Mouse (Mus musculus) MEL (cell line): ENCODE data around the gene Ensa. TPM values are rescaled to one million over a fixed set of nuclear protein-coding genes. Genes with fewer than 3 reads are reported as not detected.

Experiments used
- DNase-seq: peaks from one replicate; pipeline ENCODE4 v3.0.0; 2011; ENCODE audit warnings: low read depth, low spot score
- H3K27ac ChIP-seq: 2 replicates; pipeline ENCODE4 v1.5.1; 2012; ENCODE audit warnings: low read depth, mild to moderate bottlenecking, control low read depth, low read length, moderate library complexity; ENCODE audit not compliant: control insufficient read depth
- H3K27me3 ChIP-seq, 2 experiments: fragments of 150-350 bp in 1 of 2; sonication (generic) in 1 of 2; 2 replicates each; pipeline ENCODE4 v1.6.1; 2012; ENCODE audit warnings: low read length in 2 of 2, mild to moderate bottlenecking in 2 of 2, improper control_type of control experiment in 1 of 2, moderate library complexity in 1 of 2; ENCODE audit not compliant: insufficient read depth in 2 of 2, control insufficient read depth in 1 of 2
- H3K36me3 ChIP-seq, 2 experiments: 2 replicates each; pipeline ENCODE4 v1.6.1; 2012 to 2014; ENCODE audit warnings: low read length in 2 of 2, improper control_type of control experiment in 1 of 2, inconsistent platforms in 1 of 2, mild to moderate bottlenecking in 1 of 2; ENCODE audit not compliant: insufficient read depth in 2 of 2, control insufficient read depth in 1 of 2
- H3K4me1 ChIP-seq, 2 experiments: fragments of 150-350 bp in 1 of 2; sonication (generic) in 1 of 2; 2 replicates each; pipeline ENCODE4 v1.6.1; 2012; ENCODE audit warnings: low read length in 2 of 2, improper control_type of control experiment in 1 of 2, mild to moderate bottlenecking in 1 of 2; ENCODE audit not compliant: insufficient read depth in 2 of 2, control insufficient read depth in 1 of 2
- H3K4me3 ChIP-seq, 2 experiments: fragments of 150-350 bp in 1 of 2; sonication (generic) in 1 of 2; 2 replicates each; pipeline ENCODE4 v1.5.1; 2012; ENCODE audit warnings: low read depth in 2 of 2, low read length in 2 of 2, mild to moderate bottlenecking in 2 of 2, moderate library complexity in 2 of 2, control low read depth in 1 of 2, improper control_type of control experiment in 1 of 2; ENCODE audit not compliant: control insufficient read depth in 1 of 2, insufficient read depth in 1 of 2
- H3K79me2 ChIP-seq: 2 replicates; pipeline ENCODE4 v1.6.1; 2012; ENCODE audit warnings: mild to moderate bottlenecking, low read length, moderate library complexity; ENCODE audit not compliant: control insufficient read depth, poor library complexity, insufficient read depth
- H3K9ac ChIP-seq: 2 replicates; pipeline ENCODE4 v1.6.1; 2012; ENCODE audit warnings: low read depth, mild to moderate bottlenecking, control low read depth, low read length, moderate library complexity; ENCODE audit not compliant: control insufficient read depth, poor library complexity, severe bottlenecking
- H3K9me3 ChIP-seq: fragments of 150-350 bp; sonication (generic); replicated peaks from 2 replicates; pipeline ENCODE4 v1.6.1; 2012; ENCODE audit warnings: mild to moderate bottlenecking, low read length, improper control_type of control experiment, moderate library complexity; ENCODE audit not compliant: insufficient read depth
- BHLHE40 ChIP-seq: IDR thresholded peaks from 2 replicates; pipeline ENCODE4 v1.6.1; 2012; ENCODE audit warnings: low read depth, mild to moderate bottlenecking, inconsistent platforms, low read length, improper control_type of control experiment, borderline replicate concordance
- CHD2 ChIP-seq: IDR thresholded peaks from 2 replicates; pipeline ENCODE4 v1.6.1; 2011; ENCODE audit warnings: low read length, improper control_type of control experiment
- E2F4 ChIP-seq: IDR thresholded peaks from 2 replicates; pipeline ENCODE4 v1.6.1; 2011; ENCODE audit warnings: low read depth, low read length, improper control_type of control experiment, borderline replicate concordance
- ELF1 ChIP-seq: IDR thresholded peaks from 2 replicates; pipeline ENCODE4 v1.6.1; 2014; ENCODE audit warnings: low read depth, mild to moderate bottlenecking, inconsistent platforms, low read length, improper control_type of control experiment, moderate library complexity
- EP300 ChIP-seq, 2 experiments: IDR thresholded peaks; 2 replicates each; pipeline ENCODE4 v1.6.1; 2011; ENCODE audit warnings: improper control_type of control experiment in 2 of 2, low read length in 2 of 2, low read depth in 1 of 2, mild to moderate bottlenecking in 1 of 2
- ETS1 ChIP-seq: IDR thresholded peaks from 2 replicates; pipeline ENCODE4 v1.6.1; 2012; ENCODE audit warnings: low read depth, mild to moderate bottlenecking, inconsistent platforms, low read length, improper control_type of control experiment, moderate library complexity
- GABPA ChIP-seq: IDR thresholded peaks from 2 replicates; pipeline ENCODE4 v1.6.1; 2012; ENCODE audit warnings: low read depth, mild to moderate bottlenecking, inconsistent platforms, low read length, improper control_type of control experiment, moderate library complexity
- GATA1 ChIP-seq: IDR thresholded peaks from 2 replicates; pipeline ENCODE4 v1.6.1; 2011; ENCODE audit warnings: low read depth, low read length, improper control_type of control experiment
- HCFC1 ChIP-seq: IDR thresholded peaks from 2 replicates; pipeline ENCODE4 v1.6.1; 2012; ENCODE audit warnings: low read depth, mild to moderate bottlenecking, inconsistent platforms, low read length, improper control_type of control experiment, moderate library complexity
- JUND ChIP-seq: IDR thresholded peaks from 2 replicates; pipeline ENCODE4 v1.6.1; 2011; ENCODE audit warnings: low read depth, mild to moderate bottlenecking, improper control_type of control experiment, low read length
- KAT2A ChIP-seq: conservative IDR thresholded peaks from 2 replicates; pipeline ENCODE4 v1.6.1; 2012; ENCODE audit warnings: low read depth, low read length, improper control_type of control experiment, inconsistent platforms
- MAFK ChIP-seq: IDR thresholded peaks from 2 replicates; pipeline ENCODE4 v1.6.1; 2011; ENCODE audit warnings: low read depth, mild to moderate bottlenecking, low read length, improper control_type of control experiment, borderline replicate concordance
- MAX ChIP-seq: IDR thresholded peaks from 2 replicates; pipeline ENCODE4 v1.6.1; 2011; ENCODE audit warnings: low read length, improper control_type of control experiment
- MAZ ChIP-seq: IDR thresholded peaks from 2 replicates; pipeline ENCODE4 v1.6.1; 2012; ENCODE audit warnings: low read depth, mild to moderate bottlenecking, inconsistent platforms, low read length, improper control_type of control experiment
- MEF2A ChIP-seq: IDR thresholded peaks from 2 replicates; pipeline ENCODE4 v1.6.1; 2014; ENCODE audit warnings: low read depth, mild to moderate bottlenecking, inconsistent platforms, low read length, improper control_type of control experiment; ENCODE audit not compliant: poor library complexity, insufficient replicate concordance, severe bottlenecking; ENCODE audit errors: extremely low read depth
- MXI1 ChIP-seq: IDR thresholded peaks from 2 replicates; pipeline ENCODE4 v1.6.1; 2011; ENCODE audit warnings: mild to moderate bottlenecking, low read depth, low read length, improper control_type of control experiment
- NELFE ChIP-seq: IDR thresholded peaks from 2 replicates; pipeline ENCODE4 v1.6.1; 2011; ENCODE audit warnings: low read depth, low read length, improper control_type of control experiment
- NRF1 ChIP-seq: IDR thresholded peaks from 2 replicates; pipeline ENCODE4 v1.6.1; 2014; ENCODE audit warnings: low read depth, mild to moderate bottlenecking, inconsistent platforms, low read length, improper control_type of control experiment, moderate library complexity; ENCODE audit not compliant: poor library complexity, insufficient read depth, severe bottlenecking
- POLR2A ChIP-seq, 2 experiments: IDR thresholded peaks; 2 replicates each; pipeline ENCODE4 v1.6.1; 2011 to 2012; ENCODE audit warnings: low read length in 2 of 2, mild to moderate bottlenecking in 2 of 2, control low read depth in 1 of 2, improper control_type of control experiment in 1 of 2, low read depth in 1 of 2, moderate library complexity in 1 of 2; ENCODE audit not compliant: control insufficient read depth in 1 of 2, insufficient read depth in 1 of 2, poor library complexity in 1 of 2
- POLR2AphosphoS2 ChIP-seq: IDR thresholded peaks from 2 replicates; pipeline ENCODE4 v1.6.1; 2011; ENCODE audit warnings: low read length, improper control_type of control experiment
- POLR2AphosphoS5 ChIP-seq: IDR thresholded peaks from 2 replicates; pipeline ENCODE4 v1.6.1; 2012; ENCODE audit warnings: low read depth, borderline replicate concordance, mild to moderate bottlenecking, inconsistent platforms, low read length, moderate library complexity, mixed read lengths
- RCOR1 ChIP-seq: IDR thresholded peaks from 2 replicates; pipeline ENCODE4 v1.6.1; 2012; ENCODE audit warnings: low read depth, mild to moderate bottlenecking, inconsistent platforms, low read length, improper control_type of control experiment
- SIN3A ChIP-seq: IDR thresholded peaks from 2 replicates; pipeline ENCODE4 v1.6.1; 2012; ENCODE audit warnings: low read length, improper control_type of control experiment, inconsistent platforms
- SMC3 ChIP-seq: IDR thresholded peaks from 2 replicates; pipeline ENCODE4 v1.6.1; 2011; ENCODE audit warnings: low read depth, low read length, improper control_type of control experiment
- TAL1 ChIP-seq: IDR thresholded peaks from 2 replicates; pipeline ENCODE4 v1.6.1; 2012; ENCODE audit warnings: mild to moderate bottlenecking, inconsistent platforms, low read length, moderate library complexity, mixed read lengths
- TBP ChIP-seq: IDR thresholded peaks from 2 replicates; pipeline ENCODE4 v1.8.0; 2011; ENCODE audit warnings: low read depth, low read length, improper control_type of control experiment
- TCF12 ChIP-seq: IDR thresholded peaks from 2 replicates; pipeline ENCODE4 v1.6.1; 2014; ENCODE audit warnings: low read depth, mild to moderate bottlenecking, inconsistent platforms, low read length, improper control_type of control experiment, moderate library complexity
- UBTF ChIP-seq: IDR thresholded peaks from 2 replicates; pipeline ENCODE4 v1.6.1; 2012; ENCODE audit warnings: low read depth, mild to moderate bottlenecking, inconsistent platforms, low read length, improper control_type of control experiment, moderate library complexity, borderline replicate concordance; ENCODE audit not compliant: insufficient read depth
- USF1 ChIP-seq: IDR thresholded peaks from 2 replicates; pipeline ENCODE4 v1.6.1; 2014; ENCODE audit warnings: low read depth, mild to moderate bottlenecking, inconsistent platforms, low read length, improper control_type of control experiment, moderate library complexity
- USF2 ChIP-seq, 2 experiments: IDR thresholded peaks; 2 replicates each; pipeline ENCODE4 v1.6.1; 2011 to 2012; ENCODE audit warnings: improper control_type of control experiment in 2 of 2, low read length in 2 of 2, borderline replicate concordance in 1 of 2, inconsistent platforms in 1 of 2, low read depth in 1 of 2, mild to moderate bottlenecking in 1 of 2; ENCODE audit not compliant: insufficient read depth in 1 of 2
- ZC3H11A ChIP-seq: IDR thresholded peaks from 2 replicates; pipeline ENCODE4 v1.6.1; 2012; ENCODE audit warnings: low read depth, mild to moderate bottlenecking, inconsistent platforms, low read length, improper control_type of control experiment
- ZKSCAN1 ChIP-seq: IDR thresholded peaks from 2 replicates; pipeline ENCODE4 v1.6.1; 2012; ENCODE audit warnings: low read depth, mild to moderate bottlenecking, inconsistent platforms, low read length, improper control_type of control experiment, moderate library complexity
- ZMIZ1 ChIP-seq: IDR thresholded peaks from 2 replicates; pipeline ENCODE4 v1.6.1; 2012; ENCODE audit warnings: low read depth, mild to moderate bottlenecking, inconsistent platforms, low read length, improper control_type of control experiment, moderate library complexity
- ZNF384 ChIP-seq: IDR thresholded peaks from 2 replicates; pipeline ENCODE4 v1.6.1; 2012; ENCODE audit warnings: low read depth, mild to moderate bottlenecking, inconsistent platforms, low read length, improper control_type of control experiment
- polyA plus RNA-seq, 2 experiments: library from polyadenylated mRNA; stranded (reverse) in 1 of 2; unstranded in 1 of 2; fragments of >175 nt in 1 of 2; fragments of >200 nt in 1 of 2; gene quantifications; 2 replicates each; pipeline versions ENCODE4 v1.2.1 to v1.2.4; 2012; ENCODE audit warnings: low replicate concordance in 2 of 2, low read depth in 1 of 2; ENCODE audit not compliant: insufficient read length in 2 of 2, insufficient read depth in 1 of 2, missing spikeins in 1 of 2
- total RNA-seq: library from RNA; depleted of rRNA; stranded (reverse); fragments of 300-350 nt; gene quantifications from 2 replicates; pipeline ENCODE4 v1.2.3, GENCODE M21; 2012; rRNA removed

The Ensa gene
- total RNA-seq (68.5 and 85.2 TPM in 2 replicates), polyA plus RNA-seq (10 to 100 TPM in 1 of 2 experiments, not detected in 1; 90.5 TPM)

DNA sequence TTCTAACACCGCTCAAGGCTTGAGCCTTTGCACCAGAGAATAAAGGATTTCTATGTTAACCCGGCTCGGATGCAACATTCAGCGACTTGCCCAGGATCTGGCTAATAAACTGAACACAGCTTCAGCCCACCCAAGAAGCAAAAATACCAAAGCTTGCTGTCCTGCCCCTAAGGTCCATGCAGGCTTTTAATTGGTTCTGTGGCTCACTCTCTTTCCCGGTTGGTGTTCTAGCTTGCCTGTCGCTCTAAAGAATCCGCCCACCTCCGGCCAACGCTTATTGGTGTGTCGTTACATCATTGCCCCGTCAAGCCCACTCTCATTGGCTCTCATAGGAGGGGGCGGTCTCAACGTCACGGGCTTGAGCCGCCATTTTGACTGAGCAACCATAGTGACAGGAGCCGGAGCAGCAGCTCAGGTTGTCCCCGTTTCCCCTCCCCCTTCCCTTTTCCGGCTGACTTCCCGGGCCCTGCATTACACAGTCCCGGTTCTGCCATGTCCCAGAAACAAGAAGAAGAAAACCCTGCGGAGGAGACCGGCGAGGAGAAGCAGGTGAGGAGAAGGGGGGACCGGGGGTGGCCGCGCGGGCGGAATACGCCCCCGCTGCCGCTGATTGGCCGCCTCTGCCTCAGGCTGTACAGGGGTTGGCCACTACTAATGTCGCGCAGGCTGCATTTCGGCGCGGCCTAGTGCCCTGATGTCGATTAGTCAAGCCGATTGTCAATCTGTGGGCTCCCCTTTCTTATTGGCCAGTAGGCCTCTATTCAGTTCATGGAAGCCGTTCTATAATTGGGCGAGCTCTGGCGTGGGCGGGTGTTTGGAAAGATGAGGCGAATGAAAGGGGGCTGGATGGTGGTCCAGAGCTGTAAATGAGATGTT lies at the start of gene Ensa:
Gene Ensa (plus strand): TSS at position 366 of the 876 bp plus-strand sequence.
- Histone ChIP-seq H3K9me3 (no peaks in the 10 kb centered on the region), H3K79me2 (peaks cover 22% of the 10 kb centered on the region), H3K9ac (peak within 1 kb of the TSS; percentile 73), H3K36me3 (peaks cover 13 to 20% of the 10 kb centered on the region in 2 experiments), H3K27me3 (no peaks in the 10 kb centered on the region), H3K27ac (peak within 1 kb of the TSS; percentile 81), H3K4me1 (peaks cover 7 to 17% of the 10 kb centered on the region in 2 experiments), H3K4me3 (peak within 1 kb of the TSS; percentile 64 to 76)
- DNase-seq = peak; percentile 100
- peak; percentile 91 for TF ChIP-seq CHD2
- peak; percentile 73 for TF ChIP-seq TCF12
- TF ChIP-seq E2F4 = peak; percentile 79; the same call in 1 of the 2 replicates
- TF ChIP-seq GABPA = peak; percentile 42; the same call in 1 of the 2 replicates
- TF ChIP-seq ELF1 = peak; percentile 52
- TF ChIP-seq UBTF = no peak
- TF ChIP-seq ZMIZ1 = peak; percentile 99
- no peak for TF ChIP-seq BHLHE40
- TF ChIP-seq MAFK = no peak; the same call in 1 of the 2 replicates
- peak; percentile 39; the same call in 1 of the 2 replicates for TF ChIP-seq KAT2A
- TF ChIP-seq ZC3H11A = no peak
- TF ChIP-seq RCOR1 = no peak; the same call in 1 of the 2 replicates
- TF ChIP-seq NELFE = peak; percentile 99
- no peak for TF ChIP-seq SMC3
- peak in 1 of 2 experiments; percentile 99; a peak in 2 of 4 replicates for TF ChIP-seq POLR2A (IDR thresholded peaks at IDR 0.05; ENCODE audit: control insufficient read depth in 1 of 2, insufficient read depth in 1 of 2, low read depth in 1 of 2, low read length in 2 of 2, poor library complexity in 1 of 2)
- peak; percentile 64; the same call in 1 of the 2 replicates for TF ChIP-seq JUND
- TF ChIP-seq MXI1 = peak; percentile 73
- TF ChIP-seq NRF1 = peak; percentile 65
- peak; percentile 84 for TF ChIP-seq MAZ
- TF ChIP-seq POLR2AphosphoS5 = peak; percentile 91; the same call in 1 of the 2 replicates
- peak; percentile 12; the same call in 1 of the 2 replicates for TF ChIP-seq ETS1
- TF ChIP-seq MEF2A = peak; percentile 3; the same call in 1 of the 2 replicates
- peak; percentile 92 for TF ChIP-seq SIN3A
- TF ChIP-seq HCFC1 = peak; percentile 86
- peak; percentile 18 for TF ChIP-seq MAX
- TF ChIP-seq GATA1 = no peak
- TF ChIP-seq ZKSCAN1 = no peak
- TF ChIP-seq POLR2AphosphoS2 = peak; percentile 100
- TF ChIP-seq TAL1 = no peak
- no peak; a peak in 1 of 4 replicates for TF ChIP-seq EP300 (IDR thresholded peaks at IDR 0.05; ENCODE audit: low read depth in 1 of 2, low read length in 2 of 2)
- peak; percentile 98 for TF ChIP-seq TBP
- TF ChIP-seq ZNF384 = no peak
- TF ChIP-seq USF2 (IDR thresholded peaks at IDR 0.05; ENCODE audit: borderline replicate concordance in 1 of 2, insufficient read depth in 1 of 2, low read depth in 1 of 2, low read length in 2 of 2) = no peak
- TF ChIP-seq USF1 = no peak; the same call in 1 of the 2 replicates
